Mouse (Mus musculus): Measurements from ENCODE around the gene Olfr12.

- peak; percentile 87 for TF ChIP-seq CTCF (IDR thresholded peaks at IDR 0.05; ENCODE audit: extremely low read depth, insufficient read depth, low read length)
- TF ChIP-seq POLR2A (IDR thresholded peaks at IDR 0.05; ENCODE audit: extremely low read depth, insufficient read depth, low read length): no peak
These were observed 30.2 kb downstream of the Olfr12 start for GRCm38 (mm10) chr1:92647752-92648151.

All from cortical plate, adult 2 months (tissue).